Mouse (Mus musculus): ENCODE measurements around the gene Krtap4-16. TPM values are rescaled to one million over a fixed set of nuclear protein-coding genes. Genes with fewer than 3 reads are reported as not detected.
"Not testable (repeated sequence)": the region's sequence is repeated elsewhere in the genome, so short reads cannot be mapped to it uniquely, and the experiment has no call there.

Krtap4-16 gene
- total and polyA plus RNA-seq, 3 experiments = not detected

GRCm38 (mm10) chr11:99837966-99838365 is 13.4 kb downstream of the Krtap4-16 start, which contains the start of gene 2300003K06Rik:
2300003K06Rik (minus strand) TSS chr11:99838066.
- Histone ChIP-seq H3K4me3 (ENCODE audit: control insufficient read depth in 1 of 2, insufficient read depth in 1 of 2, low read depth in 2 of 2, low read length in 2 of 2) (no peak within 1 kb of the TSS), H3K79me2 (ENCODE audit: control insufficient read depth, insufficient read depth, low read length, poor library complexity) (no peaks in the 10 kb centered on the region), H3K9ac (ENCODE audit: control insufficient read depth, low read depth, low read length, poor library complexity, severe bottlenecking) (no peak within 1 kb of the TSS), H3K36me3 (ENCODE audit: control insufficient read depth in 1 of 2, insufficient read depth in 2 of 2, low read length in 2 of 2) (no peaks in the 10 kb centered on the region), H3K4me1 (ENCODE audit: control insufficient read depth in 1 of 2, insufficient read depth in 2 of 2, low read length in 2 of 2) (no peaks in the 10 kb centered on the region), H3K9me3 (replicated peaks; ENCODE audit: insufficient read depth, low read length) (no peaks in the 10 kb centered on the region), H3K27me3 (ENCODE audit: control insufficient read depth in 1 of 2, insufficient read depth in 2 of 2, low read length in 2 of 2) (no peaks in the 10 kb centered on the region), H3K27ac (ENCODE audit: control insufficient read depth, low read depth, low read length) (no peak within 1 kb of the TSS)
- no peak for DNase-seq (ENCODE audit: low read depth, low spot score)
- TF ChIP-seq TAL1 (IDR thresholded peaks at IDR 0.05; ENCODE audit: low read length) = no peak
- no peak for TF ChIP-seq CHD1 (IDR thresholded peaks at IDR 0.05; ENCODE audit: low read depth, low read length)
- no peak for TF ChIP-seq TBP (IDR thresholded peaks at IDR 0.05; ENCODE audit: low read depth, low read length)
- no peak for TF ChIP-seq GABPA (IDR thresholded peaks at IDR 0.05; ENCODE audit: low read depth, low read length)
- no peak for TF ChIP-seq KAT2A (conservative IDR thresholded peaks at IDR 0.05; ENCODE audit: low read depth, low read length)

DNA sequence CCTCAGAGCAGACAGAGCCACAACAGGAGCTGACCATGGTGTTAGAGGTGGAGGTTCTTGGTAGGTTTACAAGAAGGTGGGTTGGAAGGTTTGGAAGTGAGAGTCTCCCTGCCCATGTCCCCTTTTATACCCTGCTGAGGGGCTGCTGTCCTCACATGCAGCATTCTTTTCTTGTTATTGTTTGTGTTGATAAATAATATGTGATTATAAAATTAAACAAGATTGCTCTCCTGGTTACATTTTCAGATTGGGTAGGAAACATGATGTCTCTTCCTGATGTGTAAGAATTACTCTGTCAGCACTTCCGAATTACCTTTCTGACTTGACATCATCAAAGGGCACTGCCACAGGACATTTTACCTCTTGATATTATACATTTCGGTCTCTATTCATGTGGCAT is 35.8 kb downstream of the Krtap4-16 start, which contains the start of gene Gm11564:
Gene Gm11564, minus strand, starts transcription at position 101 of the 400 bp plus-strand sequence.
- H3K4me1 ChIP-seq (ENCODE audit: control insufficient read depth in 1 of 2, insufficient read depth in 2 of 2, low read length in 2 of 2); H3K27me3 ChIP-seq (ENCODE audit: control insufficient read depth in 1 of 2, insufficient read depth in 2 of 2, low read length in 2 of 2); DNase-seq (ENCODE audit: low read depth, low spot score); H3K36me3 ChIP-seq (ENCODE audit: control insufficient read depth in 1 of 2, insufficient read depth in 2 of 2, low read length in 2 of 2); H3K9ac ChIP-seq (ENCODE audit: control insufficient read depth, low read depth, low read length, poor library complexity, severe bottlenecking); H3K9me3 ChIP-seq (replicated peaks; ENCODE audit: insufficient read depth, low read length); H3K79me2 ChIP-seq (ENCODE audit: control insufficient read depth, insufficient read depth, low read length, poor library complexity); H3K27ac ChIP-seq (ENCODE audit: control insufficient read depth, low read depth, low read length); H3K4me3 ChIP-seq (ENCODE audit: control insufficient read depth in 1 of 2, insufficient read depth in 1 of 2, low read depth in 2 of 2, low read length in 2 of 2): not testable (repeated sequence)

DNA sequence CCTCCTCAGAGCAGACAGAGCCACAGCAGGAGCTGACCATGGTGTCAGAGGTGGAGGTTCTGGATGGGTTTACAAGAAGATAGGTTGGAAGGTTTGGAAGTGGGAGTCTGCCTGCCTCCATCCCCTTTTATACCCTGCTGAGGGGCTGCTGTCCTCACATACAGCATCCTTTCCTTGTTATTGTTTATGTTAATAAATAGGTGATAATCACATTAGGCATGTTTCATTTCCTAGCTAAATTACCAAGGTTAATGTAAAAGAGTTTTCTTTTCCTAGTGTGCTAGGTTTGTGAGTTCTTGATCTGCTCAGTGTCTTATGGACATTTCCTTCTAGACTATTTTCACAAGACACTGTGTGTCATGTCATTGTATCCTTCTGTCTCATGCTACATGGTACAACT is 41.6 kb downstream of the Krtap4-16 start, which contains the start of gene Krtap4-13:
Gene Krtap4-13, minus strand, starts transcription at position 101 of the 400 bp plus-strand sequence.
- not testable (repeated sequence) for H3K9ac ChIP-seq (ENCODE audit: control insufficient read depth, low read depth, low read length, poor library complexity, severe bottlenecking); DNase-seq (ENCODE audit: low read depth, low spot score); H3K36me3 ChIP-seq (ENCODE audit: control insufficient read depth in 1 of 2, insufficient read depth in 2 of 2, low read length in 2 of 2); H3K27ac ChIP-seq (ENCODE audit: control insufficient read depth, low read depth, low read length); H3K27me3 ChIP-seq (ENCODE audit: control insufficient read depth in 1 of 2, insufficient read depth in 2 of 2, low read length in 2 of 2); H3K4me3 ChIP-seq (ENCODE audit: control insufficient read depth in 1 of 2, insufficient read depth in 1 of 2, low read depth in 2 of 2, low read length in 2 of 2); H3K4me1 ChIP-seq (ENCODE audit: control insufficient read depth in 1 of 2, insufficient read depth in 2 of 2, low read length in 2 of 2); H3K9me3 ChIP-seq (replicated peaks; ENCODE audit: insufficient read depth, low read length); H3K79me2 ChIP-seq (ENCODE audit: control insufficient read depth, insufficient read depth, low read length, poor library complexity)

GRCm38 (mm10) chr11:99804346-99804745 is 47.1 kb downstream of the Krtap4-16 start, which contains the start of gene Gm11554:
Gm11554 (minus strand) TSS chr11:99804446.
- H3K4me1 ChIP-seq (ENCODE audit: control insufficient read depth in 1 of 2, insufficient read depth in 2 of 2, low read length in 2 of 2); H3K4me3 ChIP-seq (ENCODE audit: control insufficient read depth in 1 of 2, insufficient read depth in 1 of 2, low read depth in 2 of 2, low read length in 2 of 2); H3K36me3 ChIP-seq (ENCODE audit: control insufficient read depth in 1 of 2, insufficient read depth in 2 of 2, low read length in 2 of 2); H3K9ac ChIP-seq (ENCODE audit: control insufficient read depth, low read depth, low read length, poor library complexity, severe bottlenecking); H3K79me2 ChIP-seq (ENCODE audit: control insufficient read depth, insufficient read depth, low read length, poor library complexity); H3K9me3 ChIP-seq (replicated peaks; ENCODE audit: insufficient read depth, low read length); H3K27me3 ChIP-seq (ENCODE audit: control insufficient read depth in 1 of 2, insufficient read depth in 2 of 2, low read length in 2 of 2); H3K27ac ChIP-seq (ENCODE audit: control insufficient read depth, low read depth, low read length); DNase-seq (ENCODE audit: low read depth, low spot score): not testable (repeated sequence)

Other genes with a start within 250 kb of the Krtap4-16 start
Only the 30 nearest of the 38 such genes appear.
- not detected in 2 replicates for gene Krtap4-7, start 207.5 kb downstream of the Krtap4-16 start, total RNA-seq (2012; rRNA removed)
- not detected for gene Krtap4-7, start 207.5 kb downstream of the Krtap4-16 start, polyA plus RNA-seq (2012; ENCODE audit: insufficient read depth in 1 of 2, insufficient read length in 2 of 2, low read depth in 1 of 2, low replicate concordance in 2 of 2, missing spikeins in 1 of 2)
- gene Gm11555, start 201.4 kb downstream of the Krtap4-16 start, total RNA-seq (2012; rRNA removed) = not detected in 2 replicates
- gene Gm11555, start 201.4 kb downstream of the Krtap4-16 start, polyA plus RNA-seq (2012; ENCODE audit: insufficient read depth in 1 of 2, insufficient read length in 2 of 2, low read depth in 1 of 2, low replicate concordance in 2 of 2, missing spikeins in 1 of 2) = not detected
- not detected in 2 replicates for gene Gm11563, start 192.6 kb downstream of the Krtap4-16 start, total RNA-seq (2012; rRNA removed)
- not detected for gene Gm11563, start 192.6 kb downstream of the Krtap4-16 start, polyA plus RNA-seq (2012; ENCODE audit: insufficient read depth in 1 of 2, insufficient read length in 2 of 2, low read depth in 1 of 2, low replicate concordance in 2 of 2, missing spikeins in 1 of 2)
- gene Krtap4-6, start 185.6 kb downstream of the Krtap4-16 start, total RNA-seq (2012; rRNA removed) = not detected in 2 replicates
- not detected for gene Krtap4-6, start 185.6 kb downstream of the Krtap4-16 start, polyA plus RNA-seq (2012; ENCODE audit: insufficient read depth in 1 of 2, insufficient read length in 2 of 2, low read depth in 1 of 2, low replicate concordance in 2 of 2, missing spikeins in 1 of 2)
- gene Gm14190, start 160.9 kb downstream of the Krtap4-16 start, total RNA-seq (2012; rRNA removed) = not detected in 2 replicates
- not detected for gene Gm14190, start 160.9 kb downstream of the Krtap4-16 start, polyA plus RNA-seq (2012; ENCODE audit: insufficient read depth in 1 of 2, insufficient read length in 2 of 2, low read depth in 1 of 2, low replicate concordance in 2 of 2, missing spikeins in 1 of 2)
- gene Gm14180, start 117.3 kb downstream of the Krtap4-16 start, total RNA-seq (2012; rRNA removed) = not detected in 2 replicates
- not detected for gene Gm14180, start 117.3 kb downstream of the Krtap4-16 start, polyA plus RNA-seq (2012; ENCODE audit: insufficient read depth in 1 of 2, insufficient read length in 2 of 2, low read depth in 1 of 2, low replicate concordance in 2 of 2, missing spikeins in 1 of 2)
- gene Gm11595, start 78.7 kb downstream of the Krtap4-16 start, total RNA-seq (2012; rRNA removed) = not detected in 2 replicates
- not detected for gene Gm11595, start 78.7 kb downstream of the Krtap4-16 start, polyA plus RNA-seq (2012; ENCODE audit: insufficient read depth in 1 of 2, insufficient read length in 2 of 2, low read depth in 1 of 2, low replicate concordance in 2 of 2, missing spikeins in 1 of 2)
- gene Krtap4-8, start 70.9 kb downstream of the Krtap4-16 start, total RNA-seq (2012; rRNA removed) = not detected in 2 replicates
- gene Krtap4-8, start 70.9 kb downstream of the Krtap4-16 start, polyA plus RNA-seq (2012; ENCODE audit: insufficient read depth in 1 of 2, insufficient read length in 2 of 2, low read depth in 1 of 2, low replicate concordance in 2 of 2, missing spikeins in 1 of 2) = not detected
- not detected in 2 replicates for gene Krtap4-9, start 66.4 kb downstream of the Krtap4-16 start, total RNA-seq (2012; rRNA removed)
- not detected for gene Krtap4-9, start 66.4 kb downstream of the Krtap4-16 start, polyA plus RNA-seq (2012; ENCODE audit: insufficient read depth in 1 of 2, insufficient read length in 2 of 2, low read depth in 1 of 2, low replicate concordance in 2 of 2, missing spikeins in 1 of 2)
- not detected in 2 replicates for gene Gm11596, start 58.1 kb downstream of the Krtap4-16 start, total RNA-seq (2012; rRNA removed)
- not detected for gene Gm11596, start 58.1 kb downstream of the Krtap4-16 start, polyA plus RNA-seq (2012; ENCODE audit: insufficient read depth in 1 of 2, insufficient read length in 2 of 2, low read depth in 1 of 2, low replicate concordance in 2 of 2, missing spikeins in 1 of 2)
- not detected in 2 replicates for gene Gm11569, start 52.7 kb downstream of the Krtap4-16 start, total RNA-seq (2012; rRNA removed)
- gene Gm11569, start 52.7 kb downstream of the Krtap4-16 start, polyA plus RNA-seq (2012; ENCODE audit: insufficient read depth in 1 of 2, insufficient read length in 2 of 2, low read depth in 1 of 2, low replicate concordance in 2 of 2, missing spikeins in 1 of 2) = not detected
- not detected in 2 replicates for gene Gm11554, start 47.2 kb downstream of the Krtap4-16 start, total RNA-seq (2012; rRNA removed)
- not detected for gene Gm11554, start 47.2 kb downstream of the Krtap4-16 start, polyA plus RNA-seq (2012; ENCODE audit: insufficient read depth in 1 of 2, insufficient read length in 2 of 2, low read depth in 1 of 2, low replicate concordance in 2 of 2, missing spikeins in 1 of 2)
- not detected in 2 replicates for gene Krtap4-13, start 41.7 kb downstream of the Krtap4-16 start, total RNA-seq (2012; rRNA removed)
- gene Krtap4-13, start 41.7 kb downstream of the Krtap4-16 start, polyA plus RNA-seq (2012; ENCODE audit: insufficient read depth in 1 of 2, insufficient read length in 2 of 2, low read depth in 1 of 2, low replicate concordance in 2 of 2, missing spikeins in 1 of 2) = not detected
- gene Gm11564, start 35.9 kb downstream of the Krtap4-16 start, total RNA-seq (2012; rRNA removed) = not detected in 2 replicates
- not detected for gene Gm11564, start 35.9 kb downstream of the Krtap4-16 start, polyA plus RNA-seq (2012; ENCODE audit: insufficient read depth in 1 of 2, insufficient read length in 2 of 2, low read depth in 1 of 2, low replicate concordance in 2 of 2, missing spikeins in 1 of 2)
- not detected in 2 replicates for gene 2300003K06Rik, start 13.5 kb downstream of the Krtap4-16 start, total RNA-seq (2012; rRNA removed)
- gene 2300003K06Rik, start 13.5 kb downstream of the Krtap4-16 start, polyA plus RNA-seq (2012; ENCODE audit: insufficient read depth in 1 of 2, insufficient read length in 2 of 2, low read depth in 1 of 2, low replicate concordance in 2 of 2, missing spikeins in 1 of 2) = not detected
- gene Gm11568, start 6.3 kb upstream of the Krtap4-16 start, total RNA-seq (2012; rRNA removed) = not detected in 2 replicates
- gene Gm11568, start 6.3 kb upstream of the Krtap4-16 start, polyA plus RNA-seq (2012; ENCODE audit: insufficient read depth in 1 of 2, insufficient read length in 2 of 2, low read depth in 1 of 2, low replicate concordance in 2 of 2, missing spikeins in 1 of 2) = not detected
- gene Gm11559, start 12.9 kb upstream of the Krtap4-16 start, total RNA-seq (2012; rRNA removed) = not detected in 2 replicates
- gene Gm11559, start 12.9 kb upstream of the Krtap4-16 start, polyA plus RNA-seq (2012; ENCODE audit: insufficient read depth in 1 of 2, insufficient read length in 2 of 2, low read depth in 1 of 2, low replicate concordance in 2 of 2, missing spikeins in 1 of 2) = not detected
- not detected in 2 replicates for gene Krtap9-1, start 21.8 kb upstream of the Krtap4-16 start, total RNA-seq (2012; rRNA removed)
- gene Krtap9-1, start 21.8 kb upstream of the Krtap4-16 start, polyA plus RNA-seq (2012; ENCODE audit: insufficient read depth in 1 of 2, insufficient read length in 2 of 2, low read depth in 1 of 2, low replicate concordance in 2 of 2, missing spikeins in 1 of 2) = not detected
- not detected in 2 replicates for gene Gm11567, start 27.6 kb upstream of the Krtap4-16 start, total RNA-seq (2012; rRNA removed)
- not detected for gene Gm11567, start 27.6 kb upstream of the Krtap4-16 start, polyA plus RNA-seq (2012; ENCODE audit: insufficient read depth in 1 of 2, insufficient read length in 2 of 2, low read depth in 1 of 2, low replicate concordance in 2 of 2, missing spikeins in 1 of 2)
- gene Krtap31-1, start 56.3 kb upstream of the Krtap4-16 start, total RNA-seq (2012; rRNA removed) = not detected in 2 replicates
- gene Krtap31-1, start 56.3 kb upstream of the Krtap4-16 start, polyA plus RNA-seq (2012; ENCODE audit: insufficient read depth in 1 of 2, insufficient read length in 2 of 2, low read depth in 1 of 2, low replicate concordance in 2 of 2, missing spikeins in 1 of 2) = not detected
- gene Gm11565, start 63.1 kb upstream of the Krtap4-16 start, total RNA-seq (2012; rRNA removed) = not detected in 2 replicates
- gene Gm11565, start 63.1 kb upstream of the Krtap4-16 start, polyA plus RNA-seq (2012; ENCODE audit: insufficient read depth in 1 of 2, insufficient read length in 2 of 2, low read depth in 1 of 2, low replicate concordance in 2 of 2, missing spikeins in 1 of 2) = not detected
- not detected in 2 replicates for gene Krtap31-2, start 84.7 kb upstream of the Krtap4-16 start, total RNA-seq (2012; rRNA removed)
- not detected for gene Krtap31-2, start 84.7 kb upstream of the Krtap4-16 start, polyA plus RNA-seq (2012; ENCODE audit: insufficient read depth in 1 of 2, insufficient read length in 2 of 2, low read depth in 1 of 2, low replicate concordance in 2 of 2, missing spikeins in 1 of 2)
- not detected in 2 replicates for gene Krtap9-5, start 96.9 kb upstream of the Krtap4-16 start, total RNA-seq (2012; rRNA removed)
- gene Krtap9-5, start 96.9 kb upstream of the Krtap4-16 start, polyA plus RNA-seq (2012; ENCODE audit: insufficient read depth in 1 of 2, insufficient read length in 2 of 2, low read depth in 1 of 2, low replicate concordance in 2 of 2, missing spikeins in 1 of 2) = not detected
- not detected in 2 replicates for gene Krtap29-1, start 127.4 kb upstream of the Krtap4-16 start, total RNA-seq (2012; rRNA removed)
- gene Krtap29-1, start 127.4 kb upstream of the Krtap4-16 start, polyA plus RNA-seq (2012; ENCODE audit: insufficient read depth in 1 of 2, insufficient read length in 2 of 2, low read depth in 1 of 2, low replicate concordance in 2 of 2, missing spikeins in 1 of 2) = not detected
- gene Krtap16-1, start 135.0 kb upstream of the Krtap4-16 start, total RNA-seq (2012; rRNA removed) = 0.08 TPM in 1 of 2 replicates, not detected in the other
- gene Krtap16-1, start 135.0 kb upstream of the Krtap4-16 start, polyA plus RNA-seq (2012; ENCODE audit: insufficient read depth in 1 of 2, insufficient read length in 2 of 2, low read depth in 1 of 2, low replicate concordance in 2 of 2, missing spikeins in 1 of 2) = not detected
- gene Krtap17-1, start 142.4 kb upstream of the Krtap4-16 start, total RNA-seq (2012; rRNA removed) = not detected in 2 replicates
- not detected for gene Krtap17-1, start 142.4 kb upstream of the Krtap4-16 start, polyA plus RNA-seq (2012; ENCODE audit: insufficient read depth in 1 of 2, insufficient read length in 2 of 2, low read depth in 1 of 2, low replicate concordance in 2 of 2, missing spikeins in 1 of 2)
- not detected in 2 replicates for gene Krt33a, start 164.6 kb upstream of the Krtap4-16 start, total RNA-seq (2012; rRNA removed)
- not detected for gene Krt33a, start 164.6 kb upstream of the Krtap4-16 start, polyA plus RNA-seq (2012; ENCODE audit: insufficient read depth in 1 of 2, insufficient read length in 2 of 2, low read depth in 1 of 2, low replicate concordance in 2 of 2, missing spikeins in 1 of 2)
- gene Krt33b, start 178.3 kb upstream of the Krtap4-16 start, total RNA-seq (2012; rRNA removed) = not detected in 2 replicates
- not detected for gene Krt33b, start 178.3 kb upstream of the Krtap4-16 start, polyA plus RNA-seq (2012; ENCODE audit: insufficient read depth in 1 of 2, insufficient read length in 2 of 2, low read depth in 1 of 2, low replicate concordance in 2 of 2, missing spikeins in 1 of 2)
- gene Krt34, start 189.9 kb upstream of the Krtap4-16 start, total RNA-seq (2012; rRNA removed) = not detected in 2 replicates
- gene Krt34, start 189.9 kb upstream of the Krtap4-16 start, polyA plus RNA-seq (2012; ENCODE audit: insufficient read depth in 1 of 2, insufficient read length in 2 of 2, low read depth in 1 of 2, low replicate concordance in 2 of 2, missing spikeins in 1 of 2) = not detected
- not detected in 2 replicates for gene Krt31, start 198.9 kb upstream of the Krtap4-16 start, total RNA-seq (2012; rRNA removed)
- gene Krt31, start 198.9 kb upstream of the Krtap4-16 start, polyA plus RNA-seq (2012; ENCODE audit: insufficient read depth in 1 of 2, insufficient read length in 2 of 2, low read depth in 1 of 2, low replicate concordance in 2 of 2, missing spikeins in 1 of 2) = not detected